Mouse (Mus musculus): ENCODE data around the gene Klhl29.

Klhl29 gene

GRCm38 (mm10) chr12:5222439-5223202 is 152.9 kb downstream of the Klhl29 start:
- no peak for DNase-seq (ENCODE audit: low spot score in 2 of 2)

- DNase-seq (ENCODE audit: low spot score in 2 of 2): no peak
These were observed 155.4 kb downstream of the Klhl29 start for GRCm38 (mm10) chr12:5219913-5220575.

- DNase-seq (ENCODE audit: low spot score in 2 of 2): no peak
These were observed 159.4 kb downstream of the Klhl29 start for GRCm38 (mm10) chr12:5215836-5216747.

- DNase-seq (ENCODE audit: low spot score in 2 of 2): no peak
These were observed 161.2 kb downstream of the Klhl29 start for GRCm38 (mm10) chr12:5214266-5214665.

- DNase-seq (ENCODE audit: low spot score in 2 of 2): no peak
These were observed 162.0 kb downstream of the Klhl29 start for GRCm38 (mm10) chr12:5213339-5214104.

- DNase-seq (ENCODE audit: low spot score in 2 of 2): no peak
These were observed 163.6 kb downstream of the Klhl29 start for GRCm38 (mm10) chr12:5211884-5212283.

GRCm38 (mm10) chr12:5210786-5211185 is 164.7 kb downstream of the Klhl29 start:
- no peak for DNase-seq (ENCODE audit: low spot score in 2 of 2)

- no peak for DNase-seq (ENCODE audit: low spot score in 2 of 2)
These were observed 167.3 kb downstream of the Klhl29 start for GRCm38 (mm10) chr12:5207941-5208905.

- DNase-seq (ENCODE audit: low spot score in 2 of 2): no peak
These were observed 168.3 kb downstream of the Klhl29 start for GRCm38 (mm10) chr12:5207172-5207571.

- no peak for DNase-seq (ENCODE audit: low spot score in 2 of 2)
These were observed 171.2 kb downstream of the Klhl29 start for GRCm38 (mm10) chr12:5204071-5204840.

- no peak for DNase-seq (ENCODE audit: low spot score in 2 of 2)
These were observed 172.1 kb downstream of the Klhl29 start for GRCm38 (mm10) chr12:5203385-5203784.

GRCm38 (mm10) chr12:5198254-5198653 is 177.2 kb downstream of the Klhl29 start:
- DNase-seq (ENCODE audit: low spot score in 2 of 2): no peak

GRCm38 (mm10) chr12:5194176-5194575 is 181.3 kb downstream of the Klhl29 start:
- no peak for DNase-seq (ENCODE audit: low spot score in 2 of 2)

- DNase-seq (ENCODE audit: low spot score in 2 of 2): no peak
These were observed 183.1 kb downstream of the Klhl29 start for GRCm38 (mm10) chr12:5192380-5192718.

GRCm38 (mm10) chr12:5191628-5192379 is 183.7 kb downstream of the Klhl29 start:
- peak in 1 of 2 experiments; percentile 8 for DNase-seq (ENCODE audit: low spot score in 2 of 2)

- no peak for DNase-seq (ENCODE audit: low spot score in 2 of 2)
These were observed 184.3 kb downstream of the Klhl29 start for GRCm38 (mm10) chr12:5191206-5191605.

- no peak for DNase-seq (ENCODE audit: low spot score in 2 of 2)
These were observed 185.9 kb downstream of the Klhl29 start for GRCm38 (mm10) chr12:5189446-5190150.

- no peak for DNase-seq (ENCODE audit: low spot score in 2 of 2)
These were observed 186.6 kb downstream of the Klhl29 start for GRCm38 (mm10) chr12:5188899-5189298.
